Mouse (Mus musculus) brown adipose tissue, adult 24 weeks (tissue): Measurements from ENCODE around the gene Hist1h3i. TPM values are rescaled to one million over a fixed set of nuclear protein-coding genes. Genes with fewer than 3 reads are reported as not detected.

Experiments
- polyA plus RNA-seq: library from polyadenylated mRNA; stranded (reverse); fragments of >200 nt; gene quantifications from 2 replicates; pipeline ENCODE4 v1.2.4, GENCODE M21; 2012; ENCODE audit not compliant: missing spikeins, insufficient read depth, insufficient read length

Gene Hist1h3i
- polyA plus RNA-seq, 1 experiment: not detected

Other genes with a start within 250 kb of the Hist1h3i start
- not detected in 2 replicates for gene Olfr1366, start 240.6 kb downstream of the Hist1h3i start, polyA plus RNA-seq
- gene Olfr1535, start 223.5 kb downstream of the Hist1h3i start, polyA plus RNA-seq: not detected in 2 replicates
- not detected in 2 replicates for gene Olfr1364, start 201.6 kb downstream of the Hist1h3i start, polyA plus RNA-seq
- not detected in 2 replicates for gene Olfr1362, start 169.3 kb downstream of the Hist1h3i start, polyA plus RNA-seq
- gene Olfr11, start 140.9 kb downstream of the Hist1h3i start, polyA plus RNA-seq: not detected in 2 replicates
- gene Olfr1361, start 120.0 kb downstream of the Hist1h3i start, polyA plus RNA-seq: not detected in 2 replicates
- gene Olfr1360, start 106.0 kb downstream of the Hist1h3i start, polyA plus RNA-seq: not detected in 2 replicates
- not detected in 2 replicates for gene Olfr1359, start 85.3 kb downstream of the Hist1h3i start, polyA plus RNA-seq
- not detected in 2 replicates for gene Hist1h2bl, start 67.2 kb downstream of the Hist1h3i start, polyA plus RNA-seq
- not detected in 2 replicates for gene Hist1h2ai, start 66.9 kb downstream of the Hist1h3i start, polyA plus RNA-seq
- gene Hist1h3h, start 65.7 kb downstream of the Hist1h3i start, polyA plus RNA-seq: not detected in 2 replicates
- not detected in 2 replicates for gene Hist1h2bm, start 61.3 kb downstream of the Hist1h3i start, polyA plus RNA-seq
- not detected in 2 replicates for gene Hist1h4j, start 48.3 kb downstream of the Hist1h3i start, polyA plus RNA-seq
- 4.7 TPM in 1 of 2 replicates, not detected in the other for gene Hist1h4k, start 32.9 kb downstream of the Hist1h3i start, polyA plus RNA-seq
- gene Hist1h2ak, start 29.5 kb downstream of the Hist1h3i start, polyA plus RNA-seq: not detected in 2 replicates
- not detected in 2 replicates for gene Hist1h2bn, start 29.2 kb downstream of the Hist1h3i start, polyA plus RNA-seq
- gene Hist1h1b, start 2.7 kb downstream of the Hist1h3i start, polyA plus RNA-seq: not detected in 2 replicates
- gene Hist1h2an, start 3.8 kb upstream of the Hist1h3i start, polyA plus RNA-seq: not detected in 2 replicates
- not detected in 2 replicates for gene Hist1h2bp, start 4.1 kb upstream of the Hist1h3i start, polyA plus RNA-seq
- 1.3 TPM in 1 of 2 replicates, not detected in the other for gene Hist1h2bq, start 26.8 kb upstream of the Hist1h3i start, polyA plus RNA-seq
- gene Hist1h2ao, start 27.1 kb upstream of the Hist1h3i start, polyA plus RNA-seq: not detected in 2 replicates
- gene Hist1h4m, start 28.4 kb upstream of the Hist1h3i start, polyA plus RNA-seq: 2.8 TPM in 1 of 2 replicates, not detected in the other
- gene Hist1h4n, start 48.8 kb upstream of the Hist1h3i start, polyA plus RNA-seq: not detected in 2 replicates
- gene Hist1h2ap, start 50.1 kb upstream of the Hist1h3i start, polyA plus RNA-seq: not detected in 2 replicates
- not detected in 2 replicates for gene Hist1h2br, start 50.4 kb upstream of the Hist1h3i start, polyA plus RNA-seq
- not detected in 2 replicates for gene Zfp184, start 161.7 kb upstream of the Hist1h3i start, polyA plus RNA-seq
- gene Pom121l2, start 197.8 kb upstream of the Hist1h3i start, polyA plus RNA-seq: not detected in 2 replicates
- gene Prss16, start 226.4 kb upstream of the Hist1h3i start, polyA plus RNA-seq: not detected in 2 replicates